Mouse (Mus musculus): ENCODE results near the gene Abhd2.
"Not testable (repeated sequence)": the region's sequence is repeated elsewhere in the genome, so short reads cannot be mapped to it uniquely, and the experiment has no call there.

The Abhd2 gene

DNA sequence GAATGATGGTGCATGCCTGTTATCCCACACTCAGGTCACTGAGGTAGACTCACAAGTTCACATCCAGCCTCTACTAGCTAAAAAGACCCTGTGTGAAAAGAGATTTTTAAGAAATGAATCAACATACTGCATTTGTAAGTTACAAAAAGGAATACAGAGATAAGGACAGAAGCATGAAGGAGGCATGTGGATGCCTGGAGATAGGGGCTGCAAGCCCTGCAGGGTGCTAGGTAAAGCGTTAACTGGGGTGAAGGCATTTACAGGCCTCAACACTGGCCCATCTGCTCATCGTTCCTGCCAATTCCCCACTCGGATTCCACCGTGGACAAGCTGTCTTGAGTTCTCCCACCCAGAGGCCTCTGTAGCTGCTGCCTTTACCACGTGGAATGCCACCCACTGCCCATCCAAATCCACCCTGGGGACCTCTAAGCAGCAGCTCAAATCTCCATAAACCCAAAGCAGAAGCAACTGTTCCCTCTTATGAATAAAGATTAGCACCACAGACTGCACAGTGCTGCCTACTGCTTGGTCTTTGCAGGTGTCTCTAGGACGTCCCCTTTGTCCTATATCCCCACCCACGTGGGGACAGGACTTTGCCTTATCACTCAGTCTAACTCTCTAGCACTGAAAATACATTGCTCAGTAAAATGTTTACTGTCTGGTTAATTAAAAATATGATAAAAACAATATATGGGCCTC lies 5.2 kb upstream of the Abhd2 start:
- DNase-seq: no peak

DNA sequence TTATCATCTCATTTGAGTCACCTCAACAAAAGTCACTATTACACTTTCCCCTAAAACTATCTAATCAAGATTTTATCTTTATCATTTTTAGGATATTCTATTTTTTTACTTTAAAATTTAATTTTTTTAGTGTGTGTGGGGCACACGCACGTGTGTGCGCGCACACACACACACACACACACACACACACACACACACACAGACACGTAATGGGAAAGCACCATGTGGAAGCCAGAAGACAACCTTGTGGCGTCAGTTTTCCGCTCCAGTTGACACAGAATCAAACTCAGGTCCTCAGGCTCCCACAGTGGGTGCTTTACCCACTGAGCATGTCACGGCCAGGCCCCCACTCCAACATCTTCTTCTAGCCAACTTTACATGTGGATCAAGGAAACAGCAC lies 4.1 kb upstream of the Abhd2 start:
- DNase-seq: no peak

DNA sequence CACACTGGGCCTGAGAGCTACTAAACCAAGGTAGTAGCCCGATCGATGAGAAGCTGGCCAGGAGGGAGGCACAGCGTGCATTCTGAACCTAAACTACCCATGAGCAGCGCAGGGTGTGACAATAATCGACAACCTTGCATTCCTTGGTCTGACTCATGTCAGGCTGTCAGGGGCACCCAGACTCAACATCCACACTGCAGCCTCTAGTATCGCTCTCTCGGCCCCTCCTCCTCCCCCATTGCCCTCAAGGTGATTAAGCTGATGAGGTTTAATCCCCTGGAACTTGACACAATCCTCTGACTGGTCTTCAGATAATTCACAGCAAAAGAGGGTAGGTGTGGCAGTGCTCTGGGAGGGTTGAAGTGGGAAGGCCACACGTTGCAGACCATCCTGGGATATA lies 3.6 kb upstream of the Abhd2 start:
- no peak for DNase-seq

DNA sequence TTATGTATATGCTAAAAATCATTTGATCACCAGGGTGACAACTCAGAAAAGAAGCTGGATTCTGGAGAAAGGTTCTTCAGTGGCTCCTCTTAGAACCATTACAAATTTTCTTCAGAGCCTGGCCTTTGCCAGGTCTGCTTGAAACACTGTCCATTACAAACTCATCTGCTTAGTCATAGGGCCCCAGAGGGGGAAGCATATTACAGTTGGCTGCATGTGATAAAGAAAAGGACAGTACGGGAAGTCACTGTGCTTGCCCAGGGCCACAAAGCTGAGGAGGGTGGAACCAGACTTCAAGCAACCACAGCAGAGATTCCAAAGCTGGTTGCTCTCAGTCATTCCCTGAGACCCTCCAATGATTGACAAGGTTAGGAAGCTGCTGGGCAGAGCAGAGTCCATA lies 3.1 kb upstream of the Abhd2 start:
- no peak for DNase-seq

DNA sequence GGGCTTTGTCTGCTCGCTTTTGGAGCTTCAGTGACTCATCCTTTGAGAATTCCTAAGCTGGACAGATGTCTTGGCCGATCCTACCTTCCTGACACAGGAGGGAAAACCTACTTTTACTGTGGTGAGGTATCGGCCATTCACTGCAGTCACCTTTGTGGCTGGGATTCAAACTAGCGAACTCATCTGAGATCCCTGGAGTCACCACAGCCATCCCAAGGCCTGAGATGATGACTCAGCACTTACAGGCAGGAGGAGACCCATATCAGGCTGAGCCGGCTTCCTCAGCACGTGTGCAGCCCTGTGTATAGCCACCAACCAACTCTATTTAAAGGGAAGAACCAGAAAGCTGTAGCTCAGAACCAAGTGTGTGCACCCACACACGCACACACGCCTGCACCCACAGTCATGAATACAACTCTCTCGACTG lies 2.0 kb upstream of the Abhd2 start:
- DNase-seq: no peak

DNA sequence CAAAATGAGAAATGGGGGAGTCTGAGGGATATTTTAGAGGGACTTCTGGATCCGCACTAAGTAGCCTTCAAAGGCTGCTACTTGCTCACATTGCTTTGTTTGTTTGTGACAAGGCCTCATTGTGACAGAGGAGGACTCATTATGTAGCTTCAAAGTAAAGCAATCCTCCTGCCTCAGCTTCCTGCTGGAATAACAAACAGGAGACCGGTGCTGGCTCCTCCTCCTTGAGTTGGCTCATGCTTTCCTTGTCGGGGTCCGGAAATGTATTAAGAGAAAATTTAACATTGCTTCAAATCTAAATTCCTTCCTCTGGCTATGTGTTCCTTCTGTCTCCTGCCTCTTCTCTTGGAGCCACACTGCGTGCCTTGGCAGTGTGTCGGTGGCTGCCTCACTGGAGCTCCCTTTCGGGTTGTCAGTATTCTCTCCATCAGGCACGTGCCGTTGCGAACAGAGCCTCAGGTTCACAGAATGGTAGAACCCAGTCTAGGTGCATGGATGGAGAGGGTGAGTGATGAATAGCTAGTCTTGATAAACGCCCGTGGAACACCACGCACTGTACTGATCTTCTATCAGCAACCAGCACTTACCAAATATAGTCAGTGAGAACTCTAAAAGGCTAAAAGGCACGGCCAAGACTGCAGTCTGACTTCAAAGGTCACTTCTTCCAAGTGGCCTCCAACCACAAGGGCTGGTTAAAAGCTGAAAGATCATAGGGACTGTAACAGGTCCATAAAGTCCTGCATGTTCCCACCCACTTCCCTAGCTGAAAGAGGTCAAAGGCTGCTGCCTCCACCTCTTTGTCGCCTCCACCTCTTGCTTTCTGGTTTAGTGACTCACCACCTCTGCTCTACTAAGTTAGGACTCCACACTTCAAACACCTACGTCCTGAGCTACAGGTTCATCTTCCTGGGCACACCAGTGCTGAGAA lies 874 bp upstream of the Abhd2 start:
- DNase-seq: no peak

DNA sequence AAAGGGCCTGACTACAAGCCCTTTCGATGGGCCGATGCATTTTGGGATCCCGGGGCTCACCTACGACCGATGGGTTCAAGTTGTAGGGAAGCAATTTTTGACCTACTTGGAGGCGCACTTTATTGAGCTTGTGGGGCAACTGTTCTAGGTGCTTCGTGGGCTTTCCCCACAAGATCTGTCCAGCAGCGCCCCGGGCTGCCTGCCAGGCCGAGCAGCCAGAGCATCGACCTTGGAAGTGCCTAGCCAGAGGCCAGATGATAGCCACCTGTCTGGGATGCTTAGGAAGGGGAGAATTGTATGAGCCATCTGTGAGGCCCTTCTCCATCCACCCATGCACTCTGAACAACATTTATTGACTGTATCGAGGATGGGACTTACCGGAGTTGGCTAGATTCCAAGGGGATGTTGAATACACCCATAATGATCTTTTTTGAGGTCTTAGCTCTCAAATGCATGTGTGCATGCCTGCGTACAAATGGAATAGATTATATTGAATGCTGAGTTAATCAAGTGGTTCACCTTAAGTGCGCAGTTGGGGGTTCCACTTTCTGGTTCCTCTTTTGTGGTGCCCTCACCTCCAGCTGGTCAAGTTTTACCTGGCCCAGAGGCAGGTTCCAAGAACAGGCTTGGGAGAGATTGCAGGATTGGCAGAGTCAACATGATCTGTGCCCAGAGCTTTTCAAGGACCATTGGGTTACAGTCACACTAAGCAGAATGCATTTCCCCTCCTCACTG lies 906 bp downstream of the Abhd2 start:
- DNase-seq: peak; percentile 38 to 45

DNA sequence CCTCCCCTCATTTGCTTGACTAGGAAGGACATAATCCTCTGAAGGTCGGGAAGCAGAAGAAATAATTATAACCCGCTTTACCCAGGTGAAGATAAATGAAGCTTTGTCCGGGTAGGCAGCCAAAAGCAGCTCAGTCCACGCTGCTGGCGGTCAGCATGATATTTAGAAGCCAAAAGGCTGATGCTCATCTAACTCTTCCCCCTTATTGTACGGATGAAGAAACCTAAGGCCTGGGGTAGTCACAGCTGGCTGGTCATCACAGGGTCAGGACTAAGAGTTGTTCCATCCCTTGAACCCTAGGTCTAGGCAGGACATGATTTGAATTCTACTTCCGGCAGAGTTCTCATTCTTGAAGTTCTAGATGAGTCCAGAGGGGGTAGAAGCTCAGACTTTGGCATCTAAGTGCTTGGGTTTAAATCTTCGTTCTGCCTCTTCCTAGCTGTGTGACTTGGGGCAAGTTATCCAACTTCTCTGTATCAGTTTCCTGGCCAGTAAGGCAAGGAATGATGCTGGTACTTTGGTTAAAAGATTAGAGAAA lies 1.5 kb downstream of the Abhd2 start:
- DNase-seq: no peak

DNA sequence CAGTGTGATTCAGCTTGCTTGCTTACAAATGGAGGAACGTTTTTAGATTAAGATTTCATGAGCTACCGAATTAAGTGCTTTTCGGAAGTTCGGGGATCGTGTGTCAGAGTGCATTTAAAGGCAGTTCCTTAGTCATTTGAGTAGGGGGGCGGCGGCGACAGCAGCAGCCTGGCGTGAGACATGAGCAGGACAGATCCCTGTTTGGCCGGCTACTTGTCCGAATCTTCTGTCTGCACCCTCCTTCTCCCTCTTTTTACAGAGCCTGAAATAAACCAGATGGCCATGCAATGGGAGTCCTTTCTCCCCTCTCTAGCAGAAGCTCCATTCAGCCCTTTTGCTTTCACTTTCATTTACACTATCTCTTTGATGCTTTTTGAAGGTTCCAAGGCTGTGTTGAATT lies 2.3 kb downstream of the Abhd2 start:
- peak; percentile 10 to 32 for DNase-seq

DNA sequence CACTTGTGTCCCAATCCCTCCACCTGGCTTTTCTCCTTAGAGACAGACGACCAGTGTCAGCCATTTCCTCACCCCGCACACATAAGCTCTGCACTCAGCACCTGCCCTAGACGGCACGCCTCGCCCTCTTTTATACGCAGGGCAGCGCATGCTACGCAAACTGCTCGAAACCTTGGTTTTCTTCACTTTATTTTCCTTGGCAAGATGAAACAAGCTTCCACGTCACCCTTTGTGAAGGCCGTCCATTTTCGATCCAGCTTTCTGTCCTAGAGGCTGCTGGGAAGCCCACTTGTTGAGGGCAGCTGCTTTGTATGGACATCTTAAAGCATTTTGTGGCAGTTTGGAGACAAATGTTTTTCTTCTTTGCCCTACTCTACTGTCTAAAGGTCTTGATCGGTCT lies 5.4 kb downstream of the Abhd2 start:
- no peak for DNase-seq

DNA sequence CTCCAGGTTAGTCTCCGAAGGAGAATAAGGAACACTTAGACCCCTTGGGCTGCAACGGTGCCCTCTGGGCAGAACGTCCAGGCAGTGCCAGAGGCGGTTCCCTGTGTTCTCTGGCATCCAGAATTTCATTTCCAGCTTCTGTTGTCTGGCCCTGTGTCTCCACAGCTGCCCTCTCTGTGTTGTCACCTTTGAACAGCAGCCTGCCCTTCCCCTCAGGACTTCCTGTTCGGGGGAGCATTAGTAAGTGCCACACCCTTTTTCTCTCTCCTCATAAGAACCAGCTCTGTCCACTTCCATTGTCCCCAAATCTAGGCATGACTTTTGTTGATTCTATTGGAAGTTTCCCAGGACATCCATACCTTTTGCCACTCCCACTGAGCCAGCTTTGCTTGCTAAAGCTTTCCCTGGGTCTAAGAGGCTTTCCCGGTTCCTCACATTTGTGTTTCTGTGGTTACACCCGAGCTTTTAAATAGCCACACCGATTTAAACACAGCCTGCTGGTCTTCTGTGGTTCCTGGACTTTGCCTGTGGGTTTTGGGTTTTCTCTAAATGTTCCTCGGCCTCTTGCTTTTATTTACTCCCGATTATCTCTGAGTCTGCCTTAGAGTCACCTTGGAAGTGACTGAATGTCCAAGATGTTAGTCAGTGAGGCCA lies 6.5 kb downstream of the Abhd2 start:
- peak; percentile 29 to 34 for DNase-seq

DNA sequence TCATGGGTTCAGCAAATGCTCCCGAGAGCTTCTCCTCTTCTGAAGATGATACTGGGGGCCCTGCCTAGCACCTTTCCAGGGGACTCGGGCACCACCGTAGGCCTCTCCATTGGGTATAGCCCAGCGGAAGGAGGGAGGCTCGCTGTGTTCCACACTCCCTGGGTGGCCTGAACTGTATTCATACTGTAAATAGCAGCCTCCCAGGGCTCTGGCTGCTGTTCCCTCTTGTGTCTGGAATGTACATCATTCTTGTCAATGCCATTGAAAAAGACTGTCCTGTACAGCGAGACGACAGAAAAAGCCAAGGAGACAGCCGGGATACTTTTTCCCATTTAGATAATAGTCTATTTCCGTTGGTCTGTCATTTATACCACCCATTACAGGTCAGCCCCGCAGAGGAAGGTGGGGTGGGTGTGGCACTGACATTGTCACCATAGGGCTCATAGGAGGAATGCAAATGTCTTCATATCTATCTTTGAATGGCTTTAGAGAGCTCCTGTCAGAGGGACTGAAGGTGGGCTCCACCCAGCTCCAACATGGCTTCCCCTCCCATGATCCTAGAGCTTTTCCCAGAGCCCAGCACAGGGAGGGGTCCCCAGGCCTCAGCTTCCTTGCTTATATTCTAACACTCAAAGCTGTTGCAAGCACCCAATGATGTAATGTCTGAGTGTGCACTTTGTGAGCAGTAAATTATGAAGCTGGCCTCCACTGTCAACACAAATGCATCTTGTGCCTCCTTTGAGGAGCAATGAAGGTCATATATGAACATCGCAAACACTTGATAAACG lies 10.1 kb downstream of the Abhd2 start:
- DNase-seq: no peak

DNA sequence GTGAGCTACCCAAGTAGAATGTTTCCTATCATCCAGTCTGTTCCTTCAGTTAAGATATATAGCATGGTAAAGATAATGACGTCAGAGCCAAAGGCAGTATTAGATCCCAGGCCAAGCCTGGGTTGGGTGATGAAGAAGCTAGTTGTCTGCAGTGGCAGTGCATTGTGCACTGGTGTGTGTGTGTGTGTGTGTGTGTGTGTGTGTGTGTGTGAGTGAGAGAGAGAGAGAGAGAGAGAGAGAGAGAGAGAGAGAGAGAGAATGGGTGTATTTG lies 10.6 kb downstream of the Abhd2 start:
- not testable (repeated sequence) for DNase-seq

DNA sequence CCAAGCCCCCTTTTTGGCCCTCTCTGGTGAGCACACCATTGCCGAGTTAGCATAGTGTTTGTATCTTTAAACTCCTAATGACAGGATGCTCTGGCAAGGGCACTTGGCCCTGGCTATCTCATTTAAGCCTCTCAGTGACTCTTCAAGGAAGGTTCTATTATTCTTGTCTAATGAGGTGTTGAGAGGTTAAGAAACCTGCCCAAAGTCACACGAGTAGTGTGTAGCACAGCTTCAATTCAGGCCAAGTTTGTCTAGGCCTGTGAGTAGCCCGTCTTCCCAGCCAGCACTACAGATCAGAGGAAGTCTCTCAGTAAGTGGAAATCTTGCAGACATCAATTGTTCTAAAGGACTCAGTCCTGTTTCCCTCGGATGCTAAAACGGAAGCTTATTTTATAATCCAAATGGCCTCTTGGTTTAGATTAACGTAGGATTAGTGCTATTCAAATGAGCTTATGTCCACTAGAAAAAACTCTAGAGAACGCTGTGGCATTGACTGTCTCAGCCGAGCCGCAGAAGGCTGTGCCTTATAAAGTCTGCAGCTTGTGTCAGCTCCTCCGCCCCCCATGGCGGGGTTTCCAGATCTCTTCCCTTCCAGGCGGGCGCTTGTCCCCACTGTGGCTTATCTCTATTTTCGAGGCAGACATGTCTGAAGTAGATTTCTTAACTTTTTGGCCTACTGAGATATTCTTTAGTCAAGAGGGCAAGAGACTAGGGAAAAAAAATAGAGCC lies 11.3 kb downstream of the Abhd2 start:
- DNase-seq: no peak

DNA sequence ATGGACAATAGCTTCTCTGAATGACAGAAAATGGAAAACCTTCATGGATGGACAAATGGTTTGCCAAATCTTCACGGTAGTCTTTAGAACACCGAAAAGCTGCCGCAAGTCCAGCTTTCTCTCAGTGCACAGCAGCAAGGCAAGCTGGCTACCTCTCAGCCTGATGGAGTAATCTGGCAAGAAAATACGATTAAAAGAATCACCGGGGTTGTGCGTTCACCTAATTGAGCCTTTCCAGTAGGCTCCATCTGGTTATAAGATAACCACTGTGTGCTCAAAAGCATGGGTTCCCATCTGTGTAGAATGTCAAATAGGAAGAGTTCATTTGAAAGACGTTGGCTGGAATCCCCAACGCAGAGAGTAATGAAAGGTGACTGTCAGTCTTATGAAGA lies 11.9 kb downstream of the Abhd2 start:
- DNase-seq: no peak

DNA sequence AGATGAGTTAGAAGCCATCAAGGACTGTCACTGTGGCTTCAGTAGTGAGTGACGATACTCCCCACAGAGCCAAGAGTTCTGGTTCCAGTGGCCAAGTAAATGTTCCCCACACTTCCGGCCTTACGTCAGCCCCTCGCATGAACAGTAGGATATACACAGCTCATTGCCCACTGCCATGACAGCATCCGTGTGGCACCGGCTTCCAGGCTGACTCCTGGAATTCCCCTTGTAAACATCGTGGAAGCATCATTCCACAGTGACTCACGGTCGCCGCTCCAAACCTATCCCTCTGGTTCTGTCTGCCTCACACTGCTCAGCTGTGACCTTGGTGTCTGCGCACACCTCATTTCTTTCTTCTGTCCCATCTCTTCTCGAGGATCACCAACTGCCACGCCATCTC lies 12.4 kb downstream of the Abhd2 start:
- DNase-seq: no peak

DNA sequence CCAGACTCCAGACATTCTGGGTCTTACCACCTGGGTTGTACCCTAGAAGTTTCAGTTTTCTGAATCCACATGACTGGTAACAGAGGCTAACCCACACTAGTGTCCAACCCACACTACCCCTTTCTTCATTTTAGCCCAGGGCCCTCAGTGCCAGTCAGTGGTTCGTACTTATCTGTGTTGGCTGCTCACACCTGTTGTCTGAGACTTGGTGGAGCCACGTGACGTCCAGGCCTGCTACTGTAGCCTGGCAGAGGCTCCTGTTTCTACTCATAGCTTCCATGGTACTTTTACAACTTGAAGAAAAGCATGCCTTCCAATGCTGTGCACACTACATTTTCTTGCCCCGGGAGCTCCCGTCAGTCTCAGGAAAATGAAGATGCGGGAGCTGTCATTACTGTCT lies 14.2 kb downstream of the Abhd2 start:
- DNase-seq: no peak

DNA sequence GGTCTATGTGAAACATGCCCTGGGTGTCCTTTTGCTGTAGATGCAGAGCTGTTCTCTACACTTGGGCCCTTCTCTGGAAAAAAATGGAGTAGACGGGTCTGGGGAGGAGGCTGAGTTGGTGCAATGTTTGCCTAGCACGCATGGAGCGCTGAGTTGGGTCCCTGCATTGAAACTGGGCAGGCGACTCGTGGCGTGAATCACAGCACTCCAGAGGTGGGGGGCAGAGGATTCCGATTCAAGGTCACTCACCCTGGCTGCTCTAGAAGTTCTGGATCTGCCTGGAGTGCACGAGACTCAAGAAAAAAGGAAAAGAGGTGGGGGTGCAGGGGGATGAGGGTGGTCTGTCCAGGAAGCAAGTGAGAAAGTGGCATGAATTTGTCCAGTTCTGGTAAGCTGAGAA lies 14.9 kb downstream of the Abhd2 start:
- no peak for DNase-seq

DNA sequence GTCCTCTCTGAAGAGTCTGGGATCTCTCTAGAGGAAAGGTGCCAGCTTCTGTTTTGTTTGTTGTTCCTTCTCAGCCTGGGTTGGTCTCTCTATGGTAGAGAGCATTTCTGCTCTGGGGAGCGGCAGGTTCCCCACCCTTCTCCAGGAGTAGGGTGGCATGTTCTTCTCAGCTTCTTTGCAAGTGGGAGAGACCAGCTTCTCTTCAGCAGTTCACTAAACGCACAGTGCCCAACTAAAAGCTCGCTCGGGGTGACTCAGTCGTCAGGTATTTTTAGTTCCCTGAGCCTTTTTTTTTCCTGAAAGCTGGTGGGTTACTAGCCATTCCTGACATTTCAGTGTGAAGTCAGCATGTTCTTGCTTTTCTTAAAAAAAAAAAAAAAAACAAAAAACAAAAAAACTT lies 15.4 kb downstream of the Abhd2 start:
- DNase-seq: no peak

DNA sequence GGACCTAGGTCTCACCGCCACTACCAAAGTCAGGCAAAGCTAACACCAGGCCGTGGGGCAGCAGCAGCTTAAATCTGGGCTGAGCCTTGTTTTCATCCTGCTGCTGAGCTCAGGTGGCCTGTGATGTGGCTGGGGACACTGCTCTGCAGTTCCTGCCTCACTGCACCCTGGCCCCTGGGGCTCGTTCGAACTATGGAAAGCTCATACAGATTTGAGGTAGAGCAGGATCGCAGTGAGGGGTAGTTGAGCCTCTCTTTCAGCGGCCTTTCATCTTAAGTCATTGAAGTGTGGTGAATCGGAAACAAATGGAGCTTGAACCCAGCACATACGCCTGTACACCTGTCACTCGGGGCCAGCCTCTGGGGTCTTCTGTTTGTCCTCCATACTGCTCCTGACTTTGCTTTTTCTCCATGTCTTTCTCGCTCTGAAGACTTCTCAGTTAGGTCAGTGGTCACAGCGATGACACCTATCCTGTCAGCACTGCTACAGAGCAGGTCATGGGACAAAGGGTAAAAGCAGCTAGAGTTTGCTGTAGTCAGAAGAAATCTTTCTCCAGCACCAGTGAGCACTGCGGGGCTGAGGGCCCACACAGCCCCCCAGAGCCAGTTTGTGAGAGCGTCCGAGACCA lies 20.7 kb downstream of the Abhd2 start:
- DNase-seq: no peak

DNA sequence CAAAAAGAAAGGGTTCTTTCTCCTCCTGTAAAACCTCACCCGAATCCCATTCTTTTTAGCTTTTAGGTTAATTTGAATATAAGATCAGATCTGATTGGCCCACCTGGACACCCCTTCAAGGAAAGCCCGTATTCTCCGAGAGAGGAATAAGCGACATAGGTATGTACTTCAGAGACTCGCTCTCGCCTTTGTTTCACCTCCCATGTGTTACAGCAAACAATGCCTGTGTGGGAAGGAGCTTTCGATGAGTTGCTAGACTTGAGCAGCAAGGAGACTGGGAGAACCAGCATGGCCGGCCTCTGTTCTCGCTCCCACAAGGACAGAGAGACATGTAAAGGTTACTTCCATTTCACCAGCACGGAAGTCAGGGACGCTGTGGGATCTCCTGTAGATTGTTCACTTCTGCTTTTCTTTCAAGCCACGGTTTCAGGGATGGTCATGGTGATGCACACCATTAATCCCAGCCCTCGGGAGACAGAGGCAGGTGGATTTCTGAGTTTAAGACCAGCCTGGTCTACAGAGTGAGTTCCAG lies 21.5 kb downstream of the Abhd2 start:
- no peak for DNase-seq
